Mouse (Mus musculus): ENCODE results near the gene Gm39566.

Gene Gm39566

DNA sequence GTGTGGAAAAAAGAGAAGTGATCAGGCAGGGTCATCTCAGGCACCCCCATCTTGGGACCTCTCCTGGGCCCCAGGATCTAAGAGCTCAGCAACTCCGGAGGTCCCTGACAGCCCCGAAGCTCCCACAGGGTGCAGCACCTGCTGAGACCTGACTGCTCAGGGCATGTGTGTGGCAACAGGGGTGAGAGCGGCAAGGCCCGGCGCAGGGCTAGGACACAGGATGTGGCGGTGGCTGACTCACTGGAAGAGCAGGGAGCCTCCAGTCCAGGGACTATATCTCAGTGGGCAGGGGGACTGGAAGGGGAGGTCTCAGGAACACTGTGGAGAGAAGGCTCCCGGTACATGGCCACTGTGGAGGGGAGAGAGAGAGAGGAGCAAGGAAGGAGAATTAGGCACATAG, 17.2 kb downstream of the Gm39566 start:
- no peak for DNase-seq (ENCODE audit: low spot score)

DNA sequence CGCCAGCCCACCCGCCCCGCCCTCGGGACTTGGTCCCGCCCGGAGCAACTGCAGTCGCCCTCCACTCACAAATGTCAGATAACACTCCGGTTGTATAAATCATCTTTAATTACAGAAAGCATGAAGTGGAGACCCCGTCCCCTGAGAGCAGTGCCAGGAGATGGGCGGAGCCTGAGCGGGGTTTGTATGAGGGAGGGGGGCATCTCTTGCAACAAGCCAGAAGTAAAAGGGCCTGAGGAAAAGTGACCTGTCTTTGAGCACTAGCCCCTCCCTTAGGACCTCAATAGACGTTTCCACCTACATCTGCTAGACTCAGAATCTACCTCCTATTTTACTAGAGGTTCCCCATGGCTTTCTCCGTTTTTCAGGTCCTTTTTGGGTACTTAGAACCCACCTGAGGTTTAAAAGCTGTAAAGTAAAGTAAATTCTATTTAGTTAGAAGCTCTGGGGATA, 19.1 kb downstream of the Gm39566 start:
- DNase-seq (ENCODE audit: low spot score), result no peak

DNA sequence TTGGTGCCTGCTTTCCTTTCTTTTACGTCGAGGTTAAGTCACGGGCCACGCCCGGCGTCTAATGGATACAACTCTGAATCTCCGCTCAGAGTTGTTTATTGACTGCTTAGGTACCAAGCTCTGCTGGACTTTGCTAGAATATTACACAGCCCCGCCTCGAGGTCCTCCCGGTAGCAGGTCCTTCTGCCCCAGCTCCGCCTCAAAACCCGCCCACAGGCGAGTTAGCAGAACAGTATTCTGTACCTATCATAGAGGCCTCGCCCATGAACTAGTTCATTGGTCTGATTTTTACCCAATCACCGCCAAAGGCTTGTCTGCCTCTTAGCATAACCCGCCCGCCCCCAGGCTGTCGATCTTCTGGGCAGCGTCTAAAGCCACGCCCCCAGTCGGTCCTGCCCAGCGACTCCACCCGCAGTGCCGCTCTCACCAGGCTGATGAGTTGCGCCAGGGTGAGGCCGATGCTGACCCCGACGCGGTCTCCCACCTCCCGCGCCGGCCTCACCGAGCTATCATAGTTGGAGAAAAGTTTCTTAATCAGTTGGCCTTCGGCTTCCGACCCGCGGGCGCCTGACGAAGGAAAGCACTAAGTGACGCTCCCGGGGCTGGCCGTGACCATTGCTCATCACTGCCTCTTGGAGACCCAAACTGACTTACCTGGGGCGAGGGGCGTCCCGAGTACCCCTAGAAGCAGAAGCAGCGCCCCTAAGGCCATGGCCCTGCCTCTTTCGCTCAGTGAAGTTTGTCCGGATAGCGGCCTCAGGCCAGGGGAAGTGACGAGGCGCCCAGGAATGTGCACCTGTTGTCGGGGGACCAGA, 19.7 kb downstream of the Gm39566 start, which contains the start of gene Chrnb1:
Gene Chrnb1 (minus strand): TSS at position 776 of the 815 bp plus-strand sequence.
- peak; percentile 83 for DNase-seq (ENCODE audit: low spot score)

DNA sequence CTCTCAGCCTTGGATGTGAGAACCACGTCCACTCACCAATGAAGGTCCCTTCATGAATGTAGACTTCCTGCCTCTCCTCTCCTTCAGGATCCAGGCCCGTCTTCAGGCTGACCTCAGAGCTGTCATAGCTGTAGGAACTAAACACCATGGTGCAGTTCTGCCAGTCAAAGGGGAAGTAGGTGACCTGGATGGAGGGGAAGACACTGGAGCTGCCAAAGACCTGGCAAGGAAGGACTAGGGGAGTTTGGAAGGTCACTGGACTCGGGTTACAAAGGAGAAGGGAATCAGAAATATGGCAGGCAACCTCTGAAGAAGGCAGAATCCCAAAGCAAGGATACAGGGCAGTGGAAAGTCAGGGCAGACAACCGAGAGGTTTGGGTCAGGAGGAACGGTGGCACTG, 21.7 kb downstream of the Gm39566 start:
- DNase-seq (ENCODE audit: low spot score), result no peak

DNA sequence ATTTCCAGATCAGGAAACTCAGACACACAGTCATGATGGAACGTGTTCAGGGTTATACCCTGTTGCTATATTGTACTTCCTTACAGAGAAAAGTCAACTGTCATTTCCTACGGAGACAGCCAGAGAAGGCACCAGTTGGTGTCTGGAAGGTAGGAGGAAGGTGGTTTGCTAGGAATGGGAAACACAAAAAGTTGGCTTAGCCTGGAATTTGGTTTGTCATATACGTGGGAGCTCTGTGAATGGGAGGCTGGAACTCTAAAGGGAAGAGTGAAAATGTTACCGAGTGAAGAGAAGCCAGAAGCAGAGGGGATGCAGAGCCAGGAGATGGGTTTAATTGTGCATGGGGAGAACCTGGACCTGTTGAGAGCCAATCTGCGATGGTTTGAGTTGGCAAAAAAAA, 23.7 kb downstream of the Gm39566 start:
- no peak for DNase-seq (ENCODE audit: low spot score)

DNA sequence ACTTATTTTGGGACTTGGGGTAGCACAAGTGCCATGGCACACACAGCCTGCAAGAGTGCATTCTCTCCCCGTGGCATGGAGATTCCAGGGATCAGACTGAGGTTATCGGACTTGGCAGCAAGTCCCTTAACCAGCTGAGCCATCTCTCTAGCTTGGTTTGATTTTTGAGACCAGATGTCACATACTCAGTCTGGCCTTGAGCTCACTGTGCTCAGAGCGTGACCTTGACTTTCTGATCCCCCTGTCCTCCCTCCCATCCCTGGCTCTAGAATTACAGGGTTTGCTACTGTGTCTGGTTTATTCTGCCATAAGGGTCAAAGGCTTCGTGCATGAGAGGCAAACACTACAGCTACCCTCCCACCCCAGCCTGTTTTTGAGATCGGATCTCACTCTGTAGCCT, 25.7 kb downstream of the Gm39566 start:
- no peak for DNase-seq (ENCODE audit: low spot score)

DNA sequence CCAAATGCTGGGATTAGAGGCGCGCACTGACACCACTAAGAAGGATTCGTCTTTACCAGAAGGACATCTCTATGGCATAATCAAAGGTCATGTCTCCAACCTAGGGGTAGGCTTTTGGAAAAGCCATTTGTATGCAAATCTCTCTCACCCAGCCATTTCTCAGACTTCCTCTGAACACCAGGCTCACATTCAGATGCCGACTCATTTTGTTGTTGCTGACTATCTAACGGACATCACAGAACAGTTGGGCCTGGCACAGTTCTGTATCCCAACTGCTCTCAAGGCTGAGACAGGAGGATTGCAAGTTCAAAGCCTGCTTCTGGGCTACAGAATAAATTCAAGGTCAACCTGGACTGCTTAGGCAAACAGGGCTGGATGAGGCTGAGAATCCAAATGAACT, 27.8 kb downstream of the Gm39566 start:
- DNase-seq (ENCODE audit: low spot score), result no peak

DNA sequence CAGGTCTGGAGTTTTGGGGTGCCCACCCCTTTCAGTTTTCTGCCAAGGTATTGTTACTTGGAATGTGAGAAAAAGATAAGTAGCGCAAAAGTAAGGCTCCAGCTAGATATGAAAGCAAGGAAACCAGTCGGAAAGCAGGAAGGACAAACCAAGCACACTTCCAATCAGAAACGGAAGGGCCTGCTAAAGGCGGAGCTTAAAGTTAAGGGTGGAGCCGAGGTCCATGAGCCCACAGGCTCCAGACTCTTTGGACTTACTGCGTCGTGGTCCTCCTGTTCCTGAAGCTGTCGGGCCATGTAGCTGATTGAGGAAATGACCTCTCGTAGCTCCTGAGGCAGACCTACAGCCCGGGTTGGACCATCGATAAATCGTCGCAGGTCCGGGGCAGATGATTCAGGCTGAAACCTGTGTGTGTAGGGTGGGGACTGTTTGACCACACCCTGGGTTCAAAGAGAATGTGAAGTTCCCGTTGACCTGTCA, 30.3 kb downstream of the Gm39566 start:
- DNase-seq (ENCODE audit: low spot score), result no peak

DNA sequence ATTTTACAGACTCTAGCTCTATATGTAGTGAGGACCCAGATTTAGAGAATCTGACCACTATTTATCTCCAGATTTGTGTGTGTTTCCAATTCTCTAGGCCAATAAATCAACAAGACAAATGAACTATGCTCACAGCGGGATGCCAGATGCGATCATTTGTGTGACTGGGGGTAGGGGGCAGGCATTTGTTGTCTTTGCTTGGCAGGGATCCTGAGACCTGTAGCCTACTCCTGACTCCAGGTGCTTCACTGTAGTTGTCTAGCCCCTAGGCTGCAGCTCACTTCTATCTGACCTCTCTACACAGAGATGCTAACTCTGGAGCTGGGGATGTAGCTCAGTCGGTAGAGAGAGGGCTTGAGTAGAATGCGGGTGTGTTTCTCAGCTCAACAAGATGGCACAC, 33.3 kb downstream of the Gm39566 start:
- DNase-seq (ENCODE audit: low spot score), result no peak

DNA sequence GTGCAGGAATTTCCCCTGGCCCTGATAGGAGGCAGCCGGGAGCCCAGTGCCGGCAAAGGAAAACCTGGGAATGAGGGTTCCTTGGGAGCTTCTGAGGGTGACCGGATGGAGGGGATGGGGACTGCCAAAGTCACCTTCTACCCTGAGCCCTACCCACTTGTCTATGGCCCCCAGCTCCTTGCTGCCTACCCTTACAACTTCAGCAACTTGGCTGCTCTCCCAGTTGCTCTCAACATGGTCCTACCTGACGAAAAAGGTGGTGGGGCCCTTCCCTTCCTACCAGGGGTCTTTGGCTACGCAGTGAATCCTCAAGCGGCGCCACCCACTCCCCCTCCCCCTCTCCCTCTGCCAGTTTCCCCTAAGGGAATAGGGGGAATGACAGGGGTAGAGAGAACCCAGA, 36.1 kb downstream of the Gm39566 start:
- no peak for DNase-seq (ENCODE audit: low spot score)

DNA sequence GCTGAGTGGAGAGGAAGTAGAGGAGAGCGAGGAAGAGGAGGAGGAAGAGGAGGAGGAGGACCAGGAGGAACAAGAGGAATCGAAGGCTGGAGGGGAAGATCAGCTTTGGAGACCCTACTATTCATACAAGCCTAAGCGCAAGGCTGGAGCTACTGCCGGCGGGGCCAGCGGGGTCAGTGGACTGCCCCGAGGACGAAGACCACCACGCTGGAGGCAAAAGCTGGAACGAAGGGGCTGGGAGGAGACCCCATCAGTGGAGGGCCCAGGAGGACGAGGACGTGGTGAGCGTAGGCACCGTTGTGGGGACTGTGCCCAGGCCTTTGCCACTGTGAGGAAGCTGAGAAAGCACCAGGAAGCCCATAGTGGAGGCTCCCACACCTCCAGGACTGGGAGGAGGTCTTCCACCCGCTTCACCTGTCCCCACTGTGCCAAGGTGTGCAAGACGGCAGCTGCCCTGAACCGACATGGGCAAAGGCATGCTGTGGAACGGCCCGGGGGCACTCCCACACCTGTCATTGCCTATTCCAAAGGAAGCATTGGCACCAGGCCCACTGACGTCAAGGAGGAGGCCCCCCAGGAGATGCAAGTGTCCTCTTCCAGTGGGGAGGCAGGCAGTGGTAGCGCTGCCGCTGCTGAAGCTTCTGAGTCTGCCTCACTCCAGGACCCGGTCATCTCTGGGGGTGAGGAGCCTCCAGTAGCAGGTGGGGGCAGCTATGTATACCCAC, 36.7 kb downstream of the Gm39566 start:
- no peak for DNase-seq (ENCODE audit: low spot score)

DNA sequence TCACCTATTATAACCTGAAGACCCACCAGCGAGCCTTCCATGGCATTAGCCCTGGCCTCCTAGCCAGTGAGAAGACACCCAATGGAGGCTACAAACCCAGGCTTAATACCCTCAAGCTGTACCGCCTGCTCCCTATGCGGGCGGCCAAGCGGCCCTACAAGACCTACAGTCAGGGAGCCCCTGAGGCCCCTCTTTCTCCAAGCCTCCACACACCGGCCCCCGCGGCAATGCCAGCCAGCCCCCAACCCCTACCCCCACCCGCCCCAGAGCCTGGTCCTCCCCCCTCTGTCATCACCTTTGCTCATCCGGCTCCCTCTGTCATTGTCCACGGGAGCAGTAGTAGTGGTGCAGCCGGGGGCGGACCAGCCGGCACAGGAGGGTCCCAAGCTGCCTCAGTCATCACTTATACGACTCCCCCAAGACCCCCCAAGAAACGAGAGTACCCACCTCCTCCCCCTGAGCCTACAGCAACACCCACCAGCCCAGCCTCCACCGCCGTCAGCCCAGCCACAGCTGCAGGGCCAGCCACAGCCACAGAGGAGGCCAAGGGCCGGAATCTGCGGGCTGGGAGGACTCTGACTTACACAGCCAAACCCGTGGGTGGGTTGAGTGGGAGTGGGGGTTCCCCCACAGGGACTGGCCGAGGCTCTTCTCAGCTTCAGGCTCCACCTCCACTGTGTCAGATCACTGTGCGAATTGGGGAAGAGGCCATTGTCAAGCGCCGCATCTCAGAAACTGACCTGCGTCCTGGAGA, 37.4 kb downstream of the Gm39566 start:
- no peak for DNase-seq (ENCODE audit: low spot score)

DNA sequence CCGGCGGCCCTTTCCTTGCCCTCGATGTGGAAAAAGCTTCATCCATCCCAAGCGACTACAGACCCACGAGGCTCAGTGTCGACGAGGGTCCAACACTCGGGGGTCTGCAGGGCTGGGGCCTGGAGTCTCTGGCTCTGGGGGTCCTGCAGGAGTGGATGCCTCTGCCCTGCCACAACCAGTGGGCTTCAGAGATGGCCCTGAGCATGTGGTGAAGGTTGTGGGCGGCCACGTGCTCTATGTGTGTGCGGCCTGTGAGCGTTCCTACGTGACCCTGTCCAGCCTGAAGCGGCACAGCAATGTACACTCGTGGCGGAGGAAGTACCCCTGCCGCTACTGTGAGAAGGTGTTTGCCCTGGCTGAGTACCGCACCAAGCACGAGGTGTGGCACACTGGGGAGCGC, 38.6 kb downstream of the Gm39566 start:
- DNase-seq (ENCODE audit: low spot score), result no peak

DNA sequence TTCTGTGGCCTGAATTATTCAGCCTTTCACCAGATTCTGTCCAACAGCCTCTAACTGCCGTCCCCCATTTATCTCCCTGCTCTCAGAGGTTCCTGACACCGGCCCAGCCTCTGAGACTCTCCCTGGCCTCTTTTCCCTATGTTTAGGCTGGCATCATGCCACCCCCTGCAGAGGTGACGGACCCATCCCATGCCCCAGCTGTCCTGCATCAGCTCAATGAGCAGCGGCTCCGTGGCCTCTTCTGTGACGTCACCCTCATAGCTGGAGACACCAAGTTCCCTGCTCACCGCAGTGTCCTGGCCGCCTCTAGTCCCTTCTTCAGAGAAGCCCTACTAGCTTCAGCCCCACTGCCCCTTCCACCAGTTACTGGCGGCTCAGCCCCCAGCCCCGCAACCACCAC, 39.4 kb downstream of the Gm39566 start:
- DNase-seq (ENCODE audit: low spot score), result no peak

DNA sequence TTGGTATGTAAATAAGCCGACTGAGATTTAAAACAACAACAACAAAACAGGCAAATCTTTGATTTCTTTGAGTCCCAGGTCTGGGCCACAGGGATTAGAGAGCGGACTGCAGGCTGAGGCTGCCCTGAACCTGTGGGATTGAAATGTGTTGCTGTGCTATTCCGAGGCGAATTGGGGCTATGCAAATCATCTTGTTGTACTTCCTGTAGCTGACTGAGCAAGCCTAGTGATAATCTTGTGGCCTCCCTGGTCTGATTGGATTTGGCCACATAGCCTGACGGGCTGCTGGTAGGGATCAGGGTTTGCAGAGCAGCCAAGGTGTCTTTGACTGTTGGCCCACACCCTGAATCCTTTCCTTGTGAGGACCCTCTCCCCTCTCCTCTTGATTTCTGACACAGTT, 40.1 kb downstream of the Gm39566 start:
- no peak for DNase-seq (ENCODE audit: low spot score)

DNA sequence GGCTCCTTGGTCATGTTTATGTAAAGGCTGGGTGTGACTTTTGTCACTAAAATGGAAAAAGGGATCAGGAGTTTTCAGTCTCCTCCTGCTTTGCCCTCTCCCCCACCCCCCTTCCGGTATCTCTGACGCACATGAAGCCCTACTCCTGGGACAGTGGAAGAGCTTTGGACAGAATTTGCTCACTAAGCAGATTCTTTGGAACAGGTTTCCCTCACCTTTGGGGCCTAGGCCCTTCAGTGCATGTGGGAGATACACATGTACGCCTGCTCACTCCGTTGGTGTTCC, 47.5 kb downstream of the Gm39566 start:
- DNase-seq (ENCODE audit: low spot score), result no peak

DNA sequence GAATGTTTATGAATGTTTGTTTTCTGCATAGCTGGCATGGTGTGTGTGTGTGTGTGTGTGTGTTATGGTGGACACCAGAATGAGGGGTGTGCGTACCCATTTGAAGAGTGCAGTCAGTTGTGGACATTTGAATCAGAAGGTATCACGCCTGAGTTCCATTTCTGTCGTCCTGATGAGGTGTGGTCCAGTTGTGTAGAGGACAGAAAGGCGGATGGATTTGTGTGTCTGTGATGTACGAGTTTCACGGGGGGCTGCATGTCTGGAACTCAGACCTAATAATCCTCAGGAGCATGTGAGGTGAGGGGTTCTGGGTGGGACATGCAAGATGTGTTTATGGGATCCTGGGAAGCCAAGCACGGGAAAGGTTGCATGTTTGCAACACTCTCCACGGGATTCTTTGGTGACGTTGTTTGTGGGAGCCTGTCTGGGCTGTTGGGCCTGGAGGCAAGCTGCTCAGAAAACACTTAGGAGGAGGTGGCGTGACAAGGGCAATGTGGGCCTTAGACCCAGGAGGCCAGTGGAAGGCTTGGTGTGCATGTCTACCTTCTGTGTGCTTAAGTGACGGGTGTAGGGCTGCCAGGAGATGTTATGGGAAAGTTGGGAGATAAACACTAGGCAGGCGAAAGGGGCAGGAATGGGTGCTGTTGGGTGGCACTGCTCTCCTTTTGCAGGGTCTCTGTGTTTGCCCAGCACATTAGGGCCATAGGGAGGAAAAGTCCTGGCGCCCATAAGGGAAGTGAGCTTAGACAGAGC, 48.0 kb downstream of the Gm39566 start:
- no peak for DNase-seq (ENCODE audit: low spot score)

DNA sequence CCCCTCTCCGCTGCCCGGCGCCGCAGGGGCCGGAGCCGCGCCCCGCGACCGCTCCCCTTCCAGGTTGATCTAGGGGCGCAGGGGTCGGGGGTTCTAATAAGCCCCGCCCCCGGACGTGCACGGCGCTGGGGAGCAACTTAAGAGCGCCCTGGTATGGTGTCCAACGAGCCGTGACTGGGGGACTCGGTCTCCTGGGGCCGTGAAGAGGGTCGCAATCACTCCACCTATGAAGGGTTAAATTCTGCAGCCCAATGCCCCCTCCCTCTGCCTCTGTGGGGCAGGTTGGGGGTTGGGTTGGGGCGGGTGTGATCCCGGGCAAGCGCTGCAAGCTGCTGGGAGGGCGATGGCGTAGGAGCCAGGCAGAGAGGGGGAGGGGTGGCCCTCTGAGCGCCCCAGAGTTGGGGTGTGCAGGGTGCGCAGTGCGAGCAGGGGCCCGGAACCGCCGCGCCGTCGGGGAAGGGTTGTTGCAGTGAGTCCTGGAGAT, 48.9 kb downstream of the Gm39566 start:
- DNase-seq (ENCODE audit: low spot score), result peak; percentile 47

DNA sequence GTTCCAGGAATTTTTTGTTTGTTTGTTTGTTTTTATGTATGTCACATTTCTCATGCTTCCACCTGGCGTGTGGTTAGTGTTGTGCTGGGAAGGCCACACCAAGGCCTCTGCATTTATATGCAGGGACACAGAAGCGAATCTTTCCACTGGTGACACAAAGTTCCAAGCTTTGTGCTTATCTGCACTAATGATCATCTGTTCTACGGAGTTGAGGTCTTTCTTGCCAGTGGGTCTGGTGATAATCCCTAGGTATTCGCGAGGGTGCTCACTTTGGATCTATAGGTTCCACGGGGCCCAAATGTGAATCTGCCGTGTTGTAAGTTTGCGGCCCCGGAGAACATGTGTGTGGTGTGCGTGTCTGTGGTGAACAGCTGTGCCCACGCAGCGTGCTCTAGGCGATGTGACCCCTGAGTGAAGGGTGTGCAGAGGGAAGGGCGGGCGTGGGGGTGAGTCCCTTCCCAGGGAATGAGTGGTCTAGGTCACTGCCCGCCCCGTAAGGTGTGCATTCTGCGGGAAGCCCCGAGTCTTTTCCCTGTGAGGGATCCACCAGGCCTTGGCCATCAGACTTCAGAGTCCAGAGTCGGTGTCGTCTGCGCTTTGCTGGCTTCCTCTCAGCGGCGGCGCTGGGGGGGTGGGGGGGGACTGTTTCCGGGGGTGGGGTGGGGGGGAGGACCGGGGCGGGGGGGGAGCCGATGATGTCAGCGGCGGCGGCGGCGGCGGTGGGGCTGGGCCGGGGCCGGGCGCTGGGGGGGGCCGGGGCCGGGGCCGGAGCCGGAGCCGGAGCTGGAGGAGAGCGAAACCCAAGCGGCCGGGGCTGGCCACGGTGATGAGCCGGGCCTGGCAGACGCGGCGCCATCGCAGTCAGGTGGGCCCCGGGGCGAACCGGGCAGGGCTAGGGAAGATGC, 49.6 kb downstream of the Gm39566 start, which contains the start of gene Zbtb4:
Gene Zbtb4 (plus strand): TSS at position 692 of the 905 bp plus-strand sequence.
- no peak for DNase-seq (ENCODE audit: low spot score)

DNA sequence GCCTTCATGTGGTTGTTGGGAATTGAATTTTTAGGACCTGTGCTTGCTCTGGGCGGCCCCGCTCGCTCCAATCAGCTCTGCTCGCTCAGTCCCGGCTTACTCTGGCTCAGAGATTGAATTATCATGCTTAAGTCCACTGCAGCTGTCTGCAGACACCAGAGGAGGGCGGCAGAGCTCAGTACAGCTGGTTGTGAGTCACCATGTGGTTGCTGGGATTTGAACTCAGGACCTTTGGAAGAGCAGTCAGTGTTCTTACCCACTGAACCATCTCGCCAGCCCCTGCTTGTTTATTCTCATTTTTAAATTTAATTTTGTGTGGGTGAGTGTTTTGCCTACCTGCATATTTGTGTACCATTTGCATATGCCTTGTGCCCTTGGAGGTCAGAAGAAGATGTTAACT, 51.5 kb downstream of the Gm39566 start:
- no peak for DNase-seq (ENCODE audit: low spot score)

DNA sequence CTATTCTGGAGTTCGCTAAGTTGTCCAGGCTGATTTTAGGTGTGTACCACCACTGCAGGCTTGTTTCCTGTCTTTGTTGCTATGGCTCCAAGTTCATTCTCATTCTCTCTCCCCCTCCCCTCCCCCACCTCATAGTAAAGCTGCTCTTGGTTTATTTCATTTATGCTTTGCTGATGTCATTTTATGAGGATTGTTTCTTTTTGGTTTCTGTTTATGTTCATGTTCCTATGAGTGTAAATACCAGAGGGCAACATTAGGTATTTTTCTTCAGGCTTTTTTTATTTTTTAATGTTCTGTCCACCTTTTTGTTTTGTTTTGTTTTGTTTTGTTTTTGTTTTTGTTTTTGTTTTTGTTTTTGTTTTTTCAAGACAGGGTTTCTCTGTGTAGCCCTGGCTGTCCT, 53.2 kb downstream of the Gm39566 start, which contains the start of gene Slc35g3:
Gene Slc35g3 (minus strand): TSS at position 101 of the 400 bp plus-strand sequence.
- no peak for DNase-seq (ENCODE audit: low spot score)

Data from spleen, adult 12 weeks (tissue).